Mouse (Mus musculus): ENCODE data around the gene Tdpoz2. TPM values are rescaled to one million over a fixed set of nuclear protein-coding genes. Genes with fewer than 3 reads are reported as not detected.
"Not testable (repeated sequence)": the region's sequence is repeated elsewhere in the genome, so short reads cannot be mapped to it uniquely, and the experiment has no call there.

Gene Tdpoz2
- polyA plus RNA-seq (2015; fragmentation: Nextera tagmentation; extraction: Ambion mirVana): not detected in 2 replicates

- ATAC-seq (replicated peaks): no peak
- Histone ChIP-seq H3K4me1 (no peaks in the 10 kb centered on the region), H3K9ac (no peak within 1 kb of the TSS), H3K9me3 (no peaks in the 10 kb centered on the region), H3K36me3 (replicated peaks) (no peaks in the 10 kb centered on the region), H3K4me3 (no peak within 1 kb of the TSS), H3K27me3 (replicated peaks) (no peaks in the 10 kb centered on the region), H3K27ac (no peak within 1 kb of the TSS), H3K4me2 (no peak within 1 kb of the TSS)
- WGBS: 84% methylated on average over 3 of the region's 3 CpGs
Measured at GRCm38 (mm10) chr3:93652586-93652985, at the start of gene Tdpoz2. TSS of gene Tdpoz2 (minus strand) at chr3:93652686.

- H3K9ac ChIP-seq; H3K4me1 ChIP-seq; ATAC-seq (replicated peaks); H3K27ac ChIP-seq; H3K36me3 ChIP-seq (replicated peaks); H3K9me3 ChIP-seq; H3K4me2 ChIP-seq; H3K27me3 ChIP-seq (replicated peaks); H3K4me3 ChIP-seq: not testable (repeated sequence)
- WGBS: 52% methylated on average over 1 of the region's 2 CpGs
Measured at GRCm38 (mm10) chr3:93692970-93693369, 40.5 kb upstream of the Tdpoz2 start, which contains the start of gene Gm37596. TSS of gene Gm37596 (minus strand) at chr3:93693070.

DNA sequence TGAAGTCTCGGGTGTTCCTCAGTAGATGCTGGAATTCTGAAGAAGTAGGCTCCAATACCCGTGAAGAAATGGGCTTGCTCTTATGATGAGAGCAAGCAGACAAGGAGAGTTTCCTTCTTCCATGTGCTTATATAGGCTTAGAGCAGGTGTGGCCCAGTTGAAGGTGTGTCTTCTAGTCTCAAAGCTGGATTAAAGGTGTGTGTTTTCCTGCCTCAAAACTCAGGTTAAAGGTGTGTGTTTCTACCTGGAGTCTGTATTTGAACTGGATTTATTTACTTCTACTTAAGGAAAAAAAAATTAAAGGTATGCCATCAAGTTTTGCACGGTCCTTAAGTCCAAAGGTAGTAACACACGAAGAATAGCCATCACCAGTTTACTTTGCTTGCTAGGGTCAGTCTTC lies 23.7 kb upstream of the Tdpoz2 start, which contains the start of gene Tdpoz1:
Gene Tdpoz1 (minus strand): TSS at position 101 of the 400 bp plus-strand sequence.
- not testable (repeated sequence) for H3K36me3 ChIP-seq (replicated peaks); H3K27me3 ChIP-seq (replicated peaks); H3K4me3 ChIP-seq; H3K9ac ChIP-seq; ATAC-seq (replicated peaks); H3K27ac ChIP-seq; H3K4me1 ChIP-seq; H3K4me2 ChIP-seq; H3K9me3 ChIP-seq
- WGBS: 81% methylated on average over 3 of the region's 4 CpGs

GRCm38 (mm10) chr3:93670805-93671503 lies 18.5 kb upstream of the Tdpoz2 start:
- not testable (repeated sequence) for H3K9me3 ChIP-seq; H3K4me2 ChIP-seq; H3K9ac ChIP-seq; ATAC-seq (replicated peaks); H3K27me3 ChIP-seq (replicated peaks); H3K4me1 ChIP-seq; H3K27ac ChIP-seq; H3K4me3 ChIP-seq; H3K36me3 ChIP-seq (replicated peaks)
- WGBS: 85% methylated on average over 5 of the region's 6 CpGs

GRCm38 (mm10) chr3:93654260-93654659 lies 1.8 kb upstream of the Tdpoz2 start:
- no peaks in the 10 kb centered on the region for H3K27me3 ChIP-seq (replicated peaks)
- H3K27ac ChIP-seq: no peak overlapping the region
- H3K9ac ChIP-seq: no peak overlapping the region
- no peak overlapping the region for H3K4me2 ChIP-seq
- no peaks in the 10 kb centered on the region for H3K9me3 ChIP-seq
- H3K4me1 ChIP-seq: no peaks in the 10 kb centered on the region
- H3K4me3 ChIP-seq: no peak overlapping the region
- no peak for ATAC-seq (replicated peaks)
- H3K36me3 ChIP-seq (replicated peaks): no peaks in the 10 kb centered on the region
- WGBS: 73% methylated on average over 1 of the region's 1 CpGs

- H3K9ac ChIP-seq; H3K9me3 ChIP-seq; H3K27ac ChIP-seq; ATAC-seq (replicated peaks); H3K36me3 ChIP-seq (replicated peaks); H3K4me3 ChIP-seq; H3K4me2 ChIP-seq; H3K27me3 ChIP-seq (replicated peaks); H3K4me1 ChIP-seq: not testable (repeated sequence)
- 90% methylated on average over 4 of the region's 4 CpGs for WGBS
Measured at GRCm38 (mm10) chr3:93630917-93631714, 21.4 kb downstream of the Tdpoz2 start.

- H3K27me3 ChIP-seq (replicated peaks); H3K4me3 ChIP-seq; H3K4me2 ChIP-seq; H3K9ac ChIP-seq; H3K36me3 ChIP-seq (replicated peaks); H3K9me3 ChIP-seq; ATAC-seq (replicated peaks); H3K27ac ChIP-seq; H3K4me1 ChIP-seq: not testable (repeated sequence)
Measured at GRCm38 (mm10) chr3:93608970-93609369, 43.5 kb downstream of the Tdpoz2 start.

DNA sequence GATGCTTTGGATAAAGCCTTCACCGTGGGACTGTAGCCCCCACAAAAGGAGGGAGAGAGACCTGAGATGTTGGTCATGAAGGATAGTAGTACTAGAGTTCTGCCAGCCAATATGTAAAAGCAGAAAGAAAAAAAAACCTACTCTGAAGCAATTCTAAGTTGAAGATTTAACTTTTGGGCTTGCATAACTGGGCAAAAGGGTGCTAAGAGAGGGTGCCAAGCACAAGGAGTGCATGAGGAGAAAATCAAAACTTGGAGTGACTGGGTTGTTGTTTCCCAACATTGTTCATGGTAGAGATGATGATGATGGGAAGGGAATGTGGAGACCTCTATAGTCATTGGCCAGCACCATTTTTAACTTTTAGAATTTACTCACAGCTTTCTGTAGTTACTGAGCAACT lies 50.6 kb downstream of the Tdpoz2 start:
- Histone ChIP-seq H3K9me3 (no peaks in the 10 kb centered on the region), H3K4me2 (no peak overlapping the region), H3K27me3 (replicated peaks) (no peaks in the 10 kb centered on the region), H3K4me3 (no peak overlapping the region), H3K27ac (no peak overlapping the region), H3K36me3 (replicated peaks) (no peaks in the 10 kb centered on the region), H3K4me1 (no peaks in the 10 kb centered on the region), H3K9ac (no peak overlapping the region)
- 88% methylated on average over 1 of the region's 1 CpGs for WGBS
- ATAC-seq (replicated peaks): no peak

Other genes with a start within 250 kb of the Tdpoz2 start
- gene Tchh, start 210.4 kb downstream of the Tdpoz2 start, polyA plus RNA-seq (2015; fragmentation: Nextera tagmentation; extraction: Ambion mirVana): 0.82 and 1.2 TPM in 2 replicates
- not detected in 2 replicates for gene Tchhl1, start 183.9 kb downstream of the Tdpoz2 start, polyA plus RNA-seq (2015; fragmentation: Nextera tagmentation; extraction: Ambion mirVana)
- gene S100a11, start 132.2 kb downstream of the Tdpoz2 start, polyA plus RNA-seq (2015; fragmentation: Nextera tagmentation; extraction: Ambion mirVana): 158 and 167 TPM in 2 replicates
- gene S100a10, start 97.6 kb downstream of the Tdpoz2 start, polyA plus RNA-seq (2015; fragmentation: Nextera tagmentation; extraction: Ambion mirVana): 90.5 and 102 TPM in 2 replicates
- not detected in 2 replicates for gene Tdpoz1, start 23.6 kb upstream of the Tdpoz2 start, polyA plus RNA-seq (2015; fragmentation: Nextera tagmentation; extraction: Ambion mirVana)
- gene Gm37596, start 40.4 kb upstream of the Tdpoz2 start, polyA plus RNA-seq (2015; fragmentation: Nextera tagmentation; extraction: Ambion mirVana): not detected in 2 replicates
- gene Gm5773, start 120.3 kb upstream of the Tdpoz2 start, polyA plus RNA-seq (2015; fragmentation: Nextera tagmentation; extraction: Ambion mirVana): not detected in 2 replicates
- gene Tdpoz4, start 143.7 kb upstream of the Tdpoz2 start, polyA plus RNA-seq (2015; fragmentation: Nextera tagmentation; extraction: Ambion mirVana): not detected in 2 replicates
- not detected in 2 replicates for gene Tdpoz3, start 173.3 kb upstream of the Tdpoz2 start, polyA plus RNA-seq (2015; fragmentation: Nextera tagmentation; extraction: Ambion mirVana)